Mouse (Mus musculus) CD4-positive, CD25-positive, alpha-beta regulatory T cell (primary cell): ENCODE results near the gene Vmn1r178. TPM values are rescaled to one million over a fixed set of nuclear protein-coding genes. Genes with fewer than 3 reads are reported as not detected.

ENCODE experiments used
- polyA plus RNA-seq: library from polyadenylated mRNA; unstranded; fragments of 100-300 nt; shearing (Covaris generic); gene quantifications from one replicate; pipeline ENCODE4 v1.2.1, GENCODE M21; 2017

The Vmn1r178 gene
- not detected for polyA plus RNA-seq

DNA sequence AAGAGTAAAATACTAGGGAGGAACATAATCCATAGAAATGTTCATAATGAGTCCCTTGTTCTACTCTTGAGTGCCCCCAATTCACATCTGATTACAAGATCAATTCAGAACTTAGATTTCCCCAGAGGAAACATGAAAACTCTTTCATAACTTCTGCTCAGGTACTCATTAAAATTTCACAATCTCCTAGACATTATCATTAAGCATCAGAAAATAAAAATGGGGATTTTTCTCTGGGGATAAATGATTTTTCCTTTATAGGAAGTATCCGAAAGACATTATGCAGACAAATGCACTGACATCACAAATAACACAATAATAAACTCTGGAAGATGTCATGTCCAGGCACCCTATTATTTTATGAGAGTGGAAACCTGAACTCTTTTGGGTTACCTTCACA is at the start of gene Vmn1r178:
Gene Vmn1r178 (plus strand): TSS at position 301 of the 400 bp plus-strand sequence.

DNA sequence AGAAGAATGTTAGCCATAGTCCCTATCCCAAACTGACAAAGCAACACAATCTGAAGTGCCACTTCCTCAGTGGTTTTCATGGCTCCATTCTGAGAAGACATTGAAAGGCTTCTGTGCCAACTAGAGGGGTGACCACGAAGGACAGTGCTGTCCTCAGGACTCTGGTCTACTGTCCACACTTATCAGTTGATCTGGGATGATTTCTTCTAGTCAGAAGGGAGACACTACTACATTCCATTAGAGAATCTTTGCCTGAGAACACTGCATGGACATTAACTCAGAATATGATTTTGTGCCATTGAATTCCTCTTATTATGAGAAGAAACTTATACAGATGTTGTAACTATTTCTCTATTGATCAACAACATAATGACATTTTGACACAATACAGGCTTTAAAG is 25.5 kb upstream of the Vmn1r178 start, which contains the start of gene Vmn1r177:
Gene Vmn1r177 (minus strand): TSS at position 101 of the 400 bp plus-strand sequence.

DNA sequence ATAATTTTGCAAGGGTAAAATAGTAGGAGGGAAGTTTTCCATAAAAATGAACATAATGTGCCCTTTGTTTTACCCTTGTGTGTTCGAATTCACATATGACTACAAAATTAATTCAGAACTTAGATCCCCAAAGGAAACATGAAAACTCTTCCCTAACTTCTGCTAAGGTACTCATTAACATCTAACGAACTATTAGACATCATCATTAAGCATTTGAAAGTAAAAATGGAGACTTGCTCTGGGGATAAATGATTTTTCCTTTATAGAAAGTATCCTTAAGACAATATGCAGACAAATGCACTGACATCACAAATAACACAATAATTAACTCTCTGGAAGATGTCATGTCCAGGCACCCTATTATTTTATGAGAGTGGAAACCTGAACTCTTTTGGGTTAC is 34.9 kb downstream of the Vmn1r178 start, which contains the start of gene Vmn1r179:
Gene Vmn1r179 (plus strand): TSS at position 301 of the 400 bp plus-strand sequence.

Other genes with a start within 250 kb of the Vmn1r178 start
- gene Vmn1r172, start 233.7 kb upstream of the Vmn1r178 start, polyA plus RNA-seq, result 0.02 TPM
- 0.05 TPM for gene Vmn1r173, start 191.3 kb upstream of the Vmn1r178 start, polyA plus RNA-seq
- gene Vmn1r174, start 139.7 kb upstream of the Vmn1r178 start, polyA plus RNA-seq, result 0.05 TPM
- not detected for gene Vmn1r175, start 81.4 kb upstream of the Vmn1r178 start, polyA plus RNA-seq
- gene Vmn1r176, start 54.6 kb upstream of the Vmn1r178 start, polyA plus RNA-seq, result not detected
- gene Vmn1r177, start 25.6 kb upstream of the Vmn1r178 start, polyA plus RNA-seq, result not detected
- gene Vmn1r179, start 35.0 kb downstream of the Vmn1r178 start, polyA plus RNA-seq, result 0.08 TPM
- gene Vmn1r180, start 58.6 kb downstream of the Vmn1r178 start, polyA plus RNA-seq, result not detected
- gene Vmn1r181, start 82.6 kb downstream of the Vmn1r178 start, polyA plus RNA-seq, result not detected
- not detected for gene V1rd19, start 109.7 kb downstream of the Vmn1r178 start, polyA plus RNA-seq
- gene Vmn1r183, start 161.2 kb downstream of the Vmn1r178 start, polyA plus RNA-seq, result 0.07 TPM
- 31.0 TPM for gene Zfp180, start 189.9 kb downstream of the Vmn1r178 start, polyA plus RNA-seq
- 1.5 TPM for gene Zfp112, start 220.3 kb downstream of the Vmn1r178 start, polyA plus RNA-seq
- 14.4 TPM for gene Zfp235, start 242.2 kb downstream of the Vmn1r178 start, polyA plus RNA-seq